Comparison of ENCODE assay signal across 15 mouse cellular contexts in the genomic region with DNA sequence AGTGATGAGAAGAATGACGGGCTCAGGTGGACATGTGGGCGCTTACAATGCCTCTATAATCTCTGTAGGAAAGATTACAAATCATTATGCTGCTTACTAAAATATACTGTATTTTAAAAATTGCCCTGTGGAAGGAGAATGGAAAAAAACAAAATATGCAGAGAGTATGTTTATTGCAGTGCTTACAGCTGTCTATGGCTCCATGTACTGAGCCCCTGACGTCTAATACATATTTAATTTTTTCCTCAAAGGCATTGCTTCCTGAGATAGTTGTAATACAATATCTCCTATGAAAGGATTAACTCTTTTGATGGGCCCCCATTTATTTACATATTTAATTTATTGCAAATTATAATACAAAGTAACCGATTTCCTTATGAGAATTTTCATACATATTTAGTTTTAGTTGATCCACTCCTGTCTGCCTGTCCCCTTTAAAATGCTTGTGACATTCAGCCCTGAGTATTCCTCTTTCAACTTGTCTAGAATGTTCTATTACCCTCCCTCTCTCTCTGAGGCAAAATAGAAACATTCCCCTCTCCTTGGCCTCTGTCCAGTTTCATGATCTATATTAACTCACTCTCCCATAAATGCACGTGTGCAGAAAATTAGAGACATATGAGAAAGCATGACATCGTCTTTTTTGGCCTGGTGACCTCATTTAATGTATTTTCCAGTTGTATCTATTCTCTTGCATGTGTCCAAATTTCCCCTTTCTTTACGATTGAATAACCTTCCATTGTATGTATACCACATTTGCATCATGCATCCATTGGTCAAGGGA.
"Had no signal": no experiment of that assay in that cellular context is flagged by ENCODE, and none has a peak within 500 bp of the region (broad histone marks: within the 10 kb centered on the region; RNA-seq: fewer than 3 reads in every experiment).

No protein-coding gene starts in this region.

- ATAC-seq: lung, postnatal 0 days had no signal

- H3K9ac ChIP-seq: limb, embryonic 12.5 days; liver, embryonic 14.5 days; midbrain, embryonic 12.5 days; stomach, embryonic 15.5 days had no signal

- H3K36me3 ChIP-seq: limb, embryonic 12.5 days; midbrain, embryonic 12.5 days; stomach, embryonic 15.5 days had no signal

- H3K9me3 ChIP-seq: limb, embryonic 12.5 days; midbrain, embryonic 12.5 days; stomach, embryonic 15.5 days had no signal

- H3K4me3 ChIP-seq: limb, embryonic 12.5 days; midbrain, embryonic 12.5 days; stomach, embryonic 15.5 days had no signal

- H3K27ac ChIP-seq: kidney, postnatal 0 days; limb, embryonic 12.5 days; liver, embryonic 14.5 days; midbrain, embryonic 12.5 days; stomach, embryonic 15.5 days had no signal

- H3K27me3 ChIP-seq: limb, embryonic 12.5 days; midbrain, embryonic 12.5 days; stomach, embryonic 15.5 days had no signal

- H3K4me2 ChIP-seq: limb, embryonic 12.5 days; midbrain, embryonic 12.5 days; stomach, embryonic 15.5 days had no signal

- DNase-seq: kidney, adult 11 months; kidney, adult 9 months; kidney, postnatal 36 days; layer of hippocampus, adult 9-11 months; layer of hippocampus, postnatal 36 days; lung, adult 18-20 months; lung, postnatal 4 days; thymus, adult 2 months; thymus, postnatal 25 days had no signal
